Mouse (Mus musculus) forebrain, embryonic 16.5 days (tissue): Measurements from ENCODE around the gene Gcg. TPM values are rescaled to one million over a fixed set of nuclear protein-coding genes. Genes with fewer than 3 reads are reported as not detected.

ENCODE experiments used
- ATAC-seq: fragments of 200-750 bp; cut with Nextera tagmentation; 2 replicates; pipeline ENCODE4 v1.8.0; 2017; ENCODE audit warnings: mild to moderate bottlenecking, moderate library complexity
- H3K27ac ChIP-seq: fragments of 300-500 bp; sonication (generic); 2 replicates; pipeline ENCODE4 v1.5.1; 2014; ENCODE audit warnings: low read length, control low read depth
- H3K27me3 ChIP-seq: fragments of 300-500 bp; sonication (generic); replicated peaks from 2 replicates; pipeline ENCODE4 v1.6.1; 2014; ENCODE audit warnings: low read length; ENCODE audit not compliant: control insufficient read depth, insufficient read depth
- H3K36me3 ChIP-seq: fragments of 300-500 bp; sonication (generic); 2 replicates; pipeline ENCODE4 v1.6.1; 2014; ENCODE audit not compliant: control insufficient read depth, insufficient read depth
- H3K4me1 ChIP-seq: fragments of 300-500 bp; sonication (generic); replicated peaks from 2 replicates; pipeline ENCODE4 v1.6.1; 2014; ENCODE audit warnings: low read length; ENCODE audit not compliant: control insufficient read depth, insufficient read depth
- H3K4me2 ChIP-seq: fragments of 300-500 bp; sonication (generic); 2 replicates; pipeline ENCODE4 v1.6.1; 2014; ENCODE audit warnings: mild to moderate bottlenecking, low read length, control low read depth
- H3K4me3 ChIP-seq: fragments of 300-500 bp; sonication (generic); replicated peaks from 2 replicates; pipeline ENCODE4 v1.5.1; 2014; ENCODE audit warnings: mild to moderate bottlenecking, low read length, control low read depth
- H3K9ac ChIP-seq: fragments of 300-500 bp; sonication (generic); replicated peaks from 2 replicates; pipeline ENCODE4 v1.6.1; 2014; ENCODE audit warnings: low read depth, low read length, control low read depth
- H3K9me3 ChIP-seq: fragments of 300-500 bp; sonication (generic); 2 replicates; pipeline ENCODE4 v1.6.1; 2016; ENCODE audit warnings: low read length; ENCODE audit not compliant: control insufficient read depth
- whole genome bisulfite sequencing: fragments of 180-500 bp; shearing (Covaris S2); extraction: QIAGEN DNeasy Blood & Tissue Kit; methylation state at CpG from one replicate; pipeline ENCODE4 v1.1.7; 2014; 5-methylcytosine and 5-hydroxymethylcytosine counted together
- polyA plus RNA-seq: library from polyadenylated mRNA; unstranded; fragments of >200 nt; fragmentation: Nextera tagmentation; extraction: Ambion mirVana; gene quantifications from 2 replicates; pipeline ENCODE4 v1.2.1, GENCODE M21; 2015

Gene Gcg
- polyA plus RNA-seq, 1 experiment from 2014 or later = 2.8 TPM

DNA sequence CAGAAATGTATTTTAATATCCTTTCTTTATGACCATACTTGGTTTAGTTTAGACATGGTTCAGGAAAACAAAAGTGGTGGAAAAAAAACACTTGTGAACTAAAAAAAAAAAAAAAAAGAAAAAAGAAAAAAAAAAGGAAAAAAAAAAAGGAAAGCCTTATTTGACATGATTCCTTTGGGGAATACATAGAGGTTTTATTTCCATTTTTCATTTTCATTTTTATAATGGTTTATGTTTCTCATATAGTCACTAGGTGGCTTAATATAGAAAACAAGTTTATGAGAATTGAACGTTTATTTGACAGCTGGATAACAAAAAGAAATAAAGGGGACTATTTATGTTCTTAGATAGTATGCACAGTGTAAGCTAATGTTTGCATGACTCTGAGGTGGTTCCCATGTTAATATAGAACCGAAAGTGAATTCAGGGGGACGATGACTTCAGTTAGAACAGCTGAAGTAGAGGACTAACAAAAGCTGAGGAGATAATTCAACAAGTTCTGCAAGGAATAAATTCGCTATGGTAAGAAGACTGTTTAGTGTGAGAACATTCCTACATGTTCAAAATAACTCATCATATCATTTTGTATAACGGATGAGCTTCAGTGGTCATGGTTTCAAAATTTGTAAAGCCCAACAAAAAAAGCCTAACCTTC is 33.6 kb downstream of the Gcg start:
- no peak overlapping the region for H3K4me2 ChIP-seq
- ATAC-seq = no peak
- 89% methylated on average over 5 of the region's 5 CpGs for WGBS
- no peaks in the 10 kb centered on the region for H3K4me1 ChIP-seq
- no peaks in the 10 kb centered on the region for H3K36me3 ChIP-seq
- no peaks in the 10 kb centered on the region for H3K9me3 ChIP-seq
- no peaks in the 10 kb centered on the region for H3K27me3 ChIP-seq
- H3K4me3 ChIP-seq = no peak overlapping the region
- H3K9ac ChIP-seq = no peak overlapping the region
- H3K27ac ChIP-seq = no peak overlapping the region

DNA sequence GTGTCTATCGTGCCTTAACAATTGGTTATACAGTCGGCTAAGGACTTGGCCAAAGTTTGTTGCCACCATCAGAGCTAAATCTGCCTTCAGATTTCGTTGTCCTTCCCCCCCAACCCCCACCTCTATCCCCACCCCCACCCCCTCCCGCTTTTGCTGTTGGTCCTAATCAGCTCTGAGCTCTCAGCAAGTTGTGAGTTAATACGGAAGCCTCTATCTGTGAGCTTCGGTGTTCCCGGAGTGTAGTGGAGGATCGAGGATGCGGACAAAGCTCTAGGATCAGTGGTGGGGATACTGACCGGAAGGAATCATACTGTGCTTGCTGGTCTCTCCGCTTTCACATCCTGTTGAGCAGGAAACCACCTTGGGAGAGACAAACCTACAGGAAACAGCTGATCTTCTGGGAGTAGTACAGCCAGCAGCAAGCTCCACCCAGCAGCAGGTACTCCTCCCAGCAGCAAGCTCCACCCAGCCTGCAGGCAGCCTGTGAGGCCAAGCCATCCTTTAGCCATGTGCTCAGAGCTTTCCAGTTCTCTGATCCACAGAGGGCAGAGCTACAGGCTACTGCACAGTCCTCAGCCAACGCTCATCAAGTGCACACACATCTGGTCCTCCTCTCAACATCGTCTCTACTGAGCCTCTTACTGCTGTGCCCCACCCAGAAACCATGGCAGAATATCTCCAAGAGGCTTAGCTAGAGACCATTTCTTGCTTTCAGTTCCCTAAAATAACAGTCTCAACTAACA is 42.5 kb downstream of the Gcg start:
- Histone ChIP-seq H3K4me1 (no peaks in the 10 kb centered on the region), H3K4me2 (no peak overlapping the region), H3K4me3 (no peak overlapping the region), H3K27me3 (no peaks in the 10 kb centered on the region), H3K36me3 (no peaks in the 10 kb centered on the region), H3K9me3 (no peaks in the 10 kb centered on the region), H3K27ac (no peak overlapping the region), H3K9ac (no peak overlapping the region)
- 78% methylated on average over 13 of the region's 13 CpGs for WGBS
- no peak for ATAC-seq

DNA sequence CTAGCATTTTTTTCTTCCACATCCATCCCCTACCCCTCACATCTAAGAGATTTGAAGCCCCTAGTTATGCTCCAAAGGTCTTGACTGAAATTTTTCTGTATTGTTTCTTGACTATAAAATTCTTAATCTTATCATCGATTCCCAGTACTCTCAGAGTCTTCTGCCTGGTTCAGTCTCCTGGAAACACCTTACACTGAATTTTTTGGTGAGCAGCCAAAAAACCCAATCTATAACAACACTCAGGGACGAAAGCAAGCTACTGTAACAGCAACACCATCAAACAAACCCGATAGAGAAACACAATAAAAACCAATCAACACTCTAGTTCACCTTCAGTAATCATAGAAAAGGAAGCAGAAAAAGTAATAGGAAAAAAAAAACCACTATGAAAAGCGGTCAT is 43.4 kb downstream of the Gcg start:
- no peak for ATAC-seq
- Histone ChIP-seq H3K27ac (no peak overlapping the region), H3K9me3 (no peaks in the 10 kb centered on the region), H3K4me3 (no peak overlapping the region), H3K36me3 (no peaks in the 10 kb centered on the region), H3K4me1 (no peaks in the 10 kb centered on the region), H3K27me3 (no peaks in the 10 kb centered on the region), H3K4me2 (no peak overlapping the region), H3K9ac (no peak overlapping the region)
- 76% methylated on average over 4 of the region's 4 CpGs for WGBS

DNA sequence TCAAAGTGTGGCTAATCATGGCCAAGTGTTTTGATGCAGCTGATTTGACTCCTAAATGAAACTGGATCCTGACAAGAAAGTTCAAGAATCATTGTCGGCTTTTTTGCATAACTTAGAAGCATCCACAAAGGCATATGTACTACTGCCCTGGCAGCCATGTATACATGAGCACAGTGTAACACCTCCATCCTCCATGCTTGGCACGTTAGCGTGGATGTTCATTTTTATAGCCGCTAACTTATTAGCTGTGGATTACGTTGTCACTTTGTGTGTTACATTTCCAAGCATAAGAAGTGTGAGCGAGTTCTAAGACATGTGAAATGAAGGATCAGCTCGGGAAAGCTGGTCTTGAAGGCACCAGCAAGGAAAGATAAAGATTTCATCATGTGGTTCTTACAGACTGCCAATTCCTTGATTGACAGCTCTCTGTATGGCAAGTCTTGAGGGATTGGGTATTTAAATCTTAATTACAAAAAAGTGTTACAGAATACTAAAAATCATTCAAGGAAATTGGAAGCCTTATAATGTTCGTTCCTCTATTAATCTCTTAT is 52.1 kb downstream of the Gcg start:
- no peak overlapping the region for H3K9ac ChIP-seq
- no peaks in the 10 kb centered on the region for H3K27me3 ChIP-seq
- no peaks in the 10 kb centered on the region for H3K36me3 ChIP-seq
- 60% methylated on average over 8 of the region's 8 CpGs for WGBS
- H3K4me1 ChIP-seq = no peaks in the 10 kb centered on the region
- peak; percentile 72 for ATAC-seq
- H3K4me3 ChIP-seq = no peak overlapping the region
- H3K9me3 ChIP-seq = no peaks in the 10 kb centered on the region
- H3K27ac ChIP-seq = no peak overlapping the region
- no peak overlapping the region for H3K4me2 ChIP-seq

DNA sequence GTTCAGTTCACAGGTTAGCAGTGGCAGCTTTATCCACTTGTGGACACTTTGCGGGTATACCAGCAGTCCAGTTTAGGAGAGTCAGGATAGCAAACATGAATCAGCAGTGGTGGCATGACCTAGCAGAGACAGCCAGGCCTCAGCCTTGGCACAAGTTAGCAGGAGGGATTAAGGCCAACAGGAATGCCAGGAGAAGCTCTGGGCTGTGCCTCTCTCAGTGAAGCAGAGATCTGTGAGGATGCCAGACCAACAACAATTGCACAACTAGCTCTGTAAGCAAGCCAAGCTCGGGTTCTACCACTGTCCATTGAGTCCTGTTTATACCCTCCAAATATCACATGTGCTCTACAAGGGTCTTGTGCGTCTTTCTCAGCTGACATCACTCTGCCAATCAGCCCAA is 57.5 kb downstream of the Gcg start:
- Histone ChIP-seq H3K9me3 (no peaks in the 10 kb centered on the region), H3K4me2 (no peak overlapping the region), H3K9ac (no peak overlapping the region), H3K36me3 (no peaks in the 10 kb centered on the region), H3K4me3 (no peak overlapping the region), H3K27ac (no peak overlapping the region), H3K4me1 (no peaks in the 10 kb centered on the region), H3K27me3 (no peaks in the 10 kb centered on the region)
- ATAC-seq = no peak
- 92% methylated on average over 3 of the region's 3 CpGs for WGBS

Other genes with a start within 250 kb of the Gcg start
- gene Dpp4, start 71.4 kb downstream of the Gcg start, polyA plus RNA-seq = 1.3 and 1.8 TPM in 2 replicates
- gene Fap, start 90.4 kb upstream of the Gcg start, polyA plus RNA-seq = 1.3 and 1.8 TPM in 2 replicates
- gene Ifih1, start 162.6 kb upstream of the Gcg start, polyA plus RNA-seq = 1.2 and 1.4 TPM in 2 replicates
- gene Gca, start 180.6 kb upstream of the Gcg start, polyA plus RNA-seq = 8.8 and 9.2 TPM in 2 replicates